Mouse (Mus musculus): ENCODE data around the gene Pyroxd1.

Gene Pyroxd1

GRCm38 (mm10) chr6:142377081-142377480, 31.6 kb downstream of the Pyroxd1 start:
- DNase-seq (ENCODE audit: low read depth) = no peak

- DNase-seq (ENCODE audit: low read depth) = no peak
Measured at GRCm38 (mm10) chr6:142378576-142379330, 33.3 kb downstream of the Pyroxd1 start.

GRCm38 (mm10) chr6:142379961-142380360, 34.5 kb downstream of the Pyroxd1 start:
- no peak for DNase-seq (ENCODE audit: low read depth)

GRCm38 (mm10) chr6:142381615-142382014, 36.2 kb downstream of the Pyroxd1 start:
- no peak for DNase-seq (ENCODE audit: low read depth)

- DNase-seq (ENCODE audit: low read depth) = no peak
Measured at GRCm38 (mm10) chr6:142384521-142384920, 39.1 kb downstream of the Pyroxd1 start.

- DNase-seq (ENCODE audit: low read depth) = peak; percentile 55
Measured at GRCm38 (mm10) chr6:142386285-142387010, 41.0 kb downstream of the Pyroxd1 start.

- DNase-seq (ENCODE audit: low read depth) = peak; percentile 85
Measured at GRCm38 (mm10) chr6:142387011-142387754, 41.7 kb downstream of the Pyroxd1 start, which contains the start of the genes Recql and Golt1b. Gene Recql (minus strand): TSS chr6:142387087. Gene Golt1b (plus strand): TSS chr6:142387221.

GRCm38 (mm10) chr6:142387755-142388271, 42.4 kb downstream of the Pyroxd1 start:
- DNase-seq (ENCODE audit: low read depth) = peak; percentile 13

- no peak for DNase-seq (ENCODE audit: low read depth)
Measured at GRCm38 (mm10) chr6:142389101-142389500, 43.6 kb downstream of the Pyroxd1 start.

GRCm38 (mm10) chr6:142392312-142392711, 46.9 kb downstream of the Pyroxd1 start:
- no peak for DNase-seq (ENCODE audit: low read depth)

- DNase-seq (ENCODE audit: low read depth) = no peak
Measured at GRCm38 (mm10) chr6:142394669-142395068, 49.2 kb downstream of the Pyroxd1 start.

GRCm38 (mm10) chr6:142395756-142396155, 50.3 kb downstream of the Pyroxd1 start:
- no peak for DNase-seq (ENCODE audit: low read depth)

- DNase-seq (ENCODE audit: low read depth) = no peak
Measured at GRCm38 (mm10) chr6:142411140-142411539, 65.7 kb downstream of the Pyroxd1 start.

Data from c-Kit-positive CD71-positive TER-119-negative erythroid progenitor cells, embryonic 14.5 days (primary cell).